Mouse (Mus musculus) mouse trophoblast stem cell (cell line): Measurements from ENCODE around the gene Defb9.
"Not testable (repeated sequence)": the region's sequence is repeated elsewhere in the genome, so short reads cannot be mapped to it uniquely, and the experiment has no call there.

Source experiments
- in situ Hi-C, 2 experiments: fragments of 300-500 bp; cut with MseI, MboI; formaldehyde crosslinking; loops; 2 replicates in 1 of 2; 3 replicates in 1 of 2; pipeline ENCODE4 v1.15.1; 2025

Gene Defb9

GRCm38 (mm10) chr8:21885321-21885720 is at the start of gene Defb9:
Gene Defb9, minus strand, starts transcription at chr8:21885421.
- in situ Hi-C loops: not testable (repeated sequence)

DNA sequence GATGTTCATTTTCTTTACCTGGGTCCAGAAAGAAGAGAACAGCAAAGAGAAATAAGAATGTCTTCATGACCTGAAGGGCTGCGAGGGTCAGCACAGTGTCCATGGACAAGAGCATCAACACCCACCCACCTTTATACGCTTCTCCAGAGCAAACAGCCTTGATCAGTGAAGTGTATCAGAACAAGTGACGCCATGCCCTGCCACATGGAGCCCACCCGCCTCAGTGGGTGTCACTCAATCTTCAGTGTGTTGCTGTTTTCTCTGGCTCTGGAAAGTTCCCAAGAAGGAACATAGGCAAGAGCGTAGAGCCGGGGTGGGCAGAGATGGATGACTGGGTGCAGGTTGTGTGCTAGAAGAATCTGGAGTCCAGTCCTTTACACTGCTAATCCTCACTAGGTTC is 47.4 kb upstream of the Defb9 start, which contains the start of gene Defb15:
TSS of gene Defb15 (minus strand) at position 101 of the 400 bp plus-strand sequence.
- in situ Hi-C loops: no loop called here

DNA sequence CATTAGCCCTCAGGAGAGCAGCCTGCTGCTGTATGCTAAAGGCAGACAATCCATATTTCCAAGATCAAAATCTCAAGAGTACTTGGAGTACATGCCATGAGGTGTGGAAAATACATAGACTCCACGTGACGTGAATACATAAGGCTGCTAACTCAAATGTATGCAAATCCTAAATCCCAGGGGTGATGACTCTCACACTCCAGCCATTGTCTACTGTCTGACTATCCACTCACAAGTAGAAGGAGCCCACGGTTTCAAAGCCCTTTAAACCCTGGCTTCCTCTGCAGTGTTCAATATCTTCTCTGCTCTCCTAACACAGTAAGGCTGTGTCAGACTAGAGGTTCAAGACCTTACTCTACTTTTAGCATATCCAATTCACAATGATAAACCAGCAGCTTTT is 45.5 kb upstream of the Defb9 start:
- in situ Hi-C loops: not testable (repeated sequence)

GRCm38 (mm10) chr8:21915625-21916024 is 30.4 kb upstream of the Defb9 start:
- in situ Hi-C loops: no loop called here

DNA sequence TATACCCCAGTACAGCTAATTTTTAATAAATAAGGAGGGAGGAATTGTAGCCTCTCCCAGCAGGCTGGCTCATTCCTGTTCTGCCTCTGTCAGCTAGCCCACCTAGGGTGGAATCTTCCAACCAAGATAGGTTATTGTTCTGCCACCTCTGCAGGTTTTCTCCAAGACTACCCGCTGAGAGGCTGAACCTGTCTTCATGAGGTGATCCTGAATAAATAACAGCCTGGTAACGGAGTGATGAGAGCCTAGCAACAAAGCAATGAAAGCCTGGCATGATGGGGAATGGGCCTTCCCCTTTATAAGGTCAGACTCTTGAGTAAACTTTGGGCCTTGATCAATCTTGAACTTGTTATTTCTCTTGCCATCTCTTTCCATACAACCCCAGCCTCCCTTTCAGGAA is 27.3 kb upstream of the Defb9 start:
- in situ Hi-C loops: no loop called here

- in situ Hi-C loops: no loop called here
Measured at GRCm38 (mm10) chr8:21911931-21912330, 26.7 kb upstream of the Defb9 start.

GRCm38 (mm10) chr8:21906290-21906689 is 21.1 kb upstream of the Defb9 start, which contains the start of gene Defb11:
Gene Defb11, minus strand, starts transcription at chr8:21906412.
- in situ Hi-C loops: not testable (repeated sequence)

GRCm38 (mm10) chr8:21858586-21858985 is 26.6 kb downstream of the Defb9 start, which contains the start of gene Defb10:
Gene Defb10, plus strand, starts transcription at chr8:21858901.
- in situ Hi-C loops: not testable (repeated sequence)
